In genomic region chr11:35276001-35276400, GRCm38 (mm10) we compare ENCODE assay signal across 23 mouse cellular contexts.
"Had no signal": no experiment of that assay in that cellular context is flagged by ENCODE, and none has a peak within 500 bp of the region (broad histone marks: within the 10 kb centered on the region; RNA-seq: fewer than 3 reads in every experiment).

No protein-coding gene starts in this region.

- H3K4me1 ChIP-seq: megakaryocyte, embryonic 14.5 days had no signal

- H3K27ac ChIP-seq: kidney, postnatal 0 days; limb, embryonic 15.5 days; liver, embryonic 14.5 days; midbrain, embryonic 10.5 days; midbrain, embryonic 15.5 days; neural tube, embryonic 12.5 days; neural tube, embryonic 15.5 days; stomach, postnatal 0 days had no signal

- DNase-seq: kidney, adult 18-20 months; kidney, adult 9 months; kidney, postnatal 25 days; left cerebral cortex, postnatal 4 days; liver, postnatal 0 days; lung, embryonic 14.5 days; lung, postnatal 36 days; right cerebral cortex, adult 18-20 months; right cerebral cortex, postnatal 14 days; right cerebral cortex, postnatal 4 days; thymus, postnatal 36 days had no signal

- H3K4me2 ChIP-seq: limb, embryonic 15.5 days; liver, embryonic 11.5 days; lung, embryonic 14.5 days; midbrain, embryonic 15.5 days; neural tube, embryonic 12.5 days; neural tube, embryonic 15.5 days had no signal

- H3K9me3 ChIP-seq: limb, embryonic 15.5 days; megakaryocyte, embryonic 14.5 days; midbrain, embryonic 10.5 days; midbrain, embryonic 15.5 days; neural tube, embryonic 12.5 days; neural tube, embryonic 15.5 days had no signal

- H3K36me3 ChIP-seq: limb, embryonic 15.5 days; midbrain, embryonic 10.5 days; midbrain, embryonic 15.5 days; neural tube, embryonic 12.5 days; neural tube, embryonic 15.5 days had no signal

- H3K27me3 ChIP-seq: megakaryocyte, embryonic 14.5 days; midbrain, embryonic 15.5 days had no signal

- H3K4me3 ChIP-seq: limb, embryonic 15.5 days; megakaryocyte, embryonic 14.5 days; midbrain, embryonic 10.5 days; midbrain, embryonic 15.5 days; neural tube, embryonic 12.5 days; neural tube, embryonic 15.5 days had no signal

- H3K9ac ChIP-seq: limb, embryonic 15.5 days; liver, embryonic 14.5 days; liver, postnatal 0 days; lung, embryonic 14.5 days; midbrain, embryonic 15.5 days; neural tube, embryonic 12.5 days; neural tube, embryonic 15.5 days had no signal

- ATAC-seq: intestine, embryonic 16.5 days; liver, postnatal 0 days; lung, postnatal 0 days; midbrain, embryonic 15.5 days had no signal
